Mouse (Mus musculus) layer of hippocampus, adult 18-20 months (tissue): ENCODE data around the gene Npy. TPM values are rescaled to one million over a fixed set of nuclear protein-coding genes. Genes with fewer than 3 reads are reported as not detected.
A peak's percentile ranks its signal among the peaks of the same experiment; 100 is the strongest.

Source experiments
- DNase-seq, 2 experiments: peaks; one replicate each; pipeline ENCODE4 v3.0.0; 2022; ENCODE audit warnings: low spot score in 2 of 2
- long read RNA-seq: library from polyadenylated mRNA; stranded (forward); transcript quantifications from one replicate; pipeline ENCODE4 v2.0.0, GENCODE M21; 2021
- total RNA-seq, 2 experiments: library from RNA; stranded (reverse); gene quantifications; 2 replicates each; pipeline ENCODE4 v1.2.3; 2021

Npy gene
- 100 to 1,000 TPM; 118 to 151 TPM for total RNA-seq
- long read RNA-seq, transcript Npy-201 (4 exons, 566 nt) = major isoform, 45 of 54 reads
- long read RNA-seq, partial matches to known transcripts = 8 of 54 reads
- long read RNA-seq, other reads (novel, unspliced or antisense) = 1 of 54 reads

GRCm38 (mm10) chr6:49821961-49822870 is at the start of gene Npy:
Gene Npy, plus strand, starts transcription at chr6:49822710.
- DNase-seq = peak; percentile 10 to 15

GRCm38 (mm10) chr6:49775006-49775405 is 47.5 kb upstream of the Npy start:
- DNase-seq = no peak

GRCm38 (mm10) chr6:49778109-49778508 is 44.4 kb upstream of the Npy start:
- no peak for DNase-seq

DNA sequence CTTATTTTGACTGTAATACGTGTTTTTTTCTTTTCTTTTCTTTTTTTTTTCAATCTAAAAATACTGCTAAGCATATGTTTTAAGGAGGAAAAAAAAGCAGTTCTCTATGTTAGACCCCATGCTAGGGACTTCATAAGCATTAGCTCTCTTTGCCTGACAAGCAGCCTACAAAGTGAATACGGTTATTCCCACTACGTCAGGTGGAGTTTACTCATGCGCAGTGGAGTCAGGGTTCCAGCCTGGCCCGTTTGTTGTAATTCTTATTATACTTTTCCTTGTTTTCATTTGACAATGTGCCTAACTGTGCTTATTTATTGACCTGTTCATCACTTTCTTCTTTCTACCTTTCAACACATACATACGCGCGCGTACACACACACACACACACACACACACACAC is 43.8 kb upstream of the Npy start:
- DNase-seq = no peak

DNA sequence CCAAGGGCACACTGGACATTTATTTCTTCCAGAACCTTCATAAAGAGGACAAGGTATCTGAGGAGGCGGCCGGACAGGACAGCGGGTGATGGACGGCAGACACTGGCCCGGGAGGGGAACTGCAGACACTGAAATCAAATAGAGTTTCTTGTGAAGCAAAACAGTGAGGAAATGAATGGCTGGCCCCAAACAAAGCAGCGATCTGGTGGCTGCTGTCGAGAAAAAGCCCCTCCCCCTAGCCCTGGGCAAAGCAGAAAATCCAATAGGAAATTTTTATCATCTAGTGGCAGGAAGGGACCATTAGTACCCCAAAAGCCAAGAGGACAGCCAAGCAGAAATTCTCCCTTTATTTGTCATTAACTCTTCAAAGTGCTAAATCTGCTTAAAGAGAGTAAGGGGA is 42.9 kb upstream of the Npy start:
- DNase-seq = no peak

- DNase-seq = no peak
These were observed 41.6 kb upstream of the Npy start for GRCm38 (mm10) chr6:49780846-49781400.

- DNase-seq = no peak
These were observed 40.7 kb upstream of the Npy start for GRCm38 (mm10) chr6:49781852-49782251.

GRCm38 (mm10) chr6:49782679-49783078 is 39.8 kb upstream of the Npy start:
- no peak for DNase-seq

DNA sequence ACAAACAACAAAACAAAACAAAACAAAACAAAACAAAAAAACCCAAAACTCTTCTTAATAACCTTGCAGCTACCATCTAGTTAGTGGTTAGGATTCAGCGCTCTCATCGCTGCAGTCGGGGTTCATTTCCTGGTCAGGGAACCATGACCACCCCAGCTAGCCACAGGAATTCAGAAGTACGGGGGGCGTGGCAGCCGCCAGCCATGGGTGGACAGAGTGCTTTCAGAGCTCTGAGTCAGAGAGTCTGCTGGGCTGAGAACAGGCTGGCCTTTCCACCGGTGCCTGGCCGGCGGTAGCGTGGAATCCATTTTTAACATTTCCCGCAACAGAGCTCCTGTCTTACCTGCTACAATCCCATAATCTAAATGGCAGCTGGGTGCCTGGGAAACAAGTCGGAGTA is 30.0 kb upstream of the Npy start:
- no peak for DNase-seq

DNA sequence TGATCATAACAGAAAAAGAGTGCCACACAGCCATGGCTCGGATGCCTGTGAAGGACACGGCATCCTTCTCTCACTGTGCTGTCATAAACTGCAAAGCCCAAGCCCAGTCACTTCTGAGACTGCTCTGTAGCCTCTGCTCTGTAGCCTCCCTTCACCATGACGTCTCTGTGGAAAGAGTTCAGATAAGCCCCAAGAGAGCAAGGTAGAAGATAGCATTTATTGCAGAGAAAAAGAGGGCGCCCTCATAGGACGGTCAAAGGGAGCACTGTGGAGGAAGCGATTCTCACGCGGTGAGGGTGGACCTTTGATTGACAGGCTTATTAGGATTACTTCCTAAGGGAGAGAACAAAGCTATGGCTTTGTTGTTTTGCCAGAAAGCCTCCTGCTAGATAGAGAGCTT is 18.4 kb upstream of the Npy start:
- DNase-seq = no peak

GRCm38 (mm10) chr6:49808076-49808475 is 14.4 kb upstream of the Npy start:
- no peak for DNase-seq

DNA sequence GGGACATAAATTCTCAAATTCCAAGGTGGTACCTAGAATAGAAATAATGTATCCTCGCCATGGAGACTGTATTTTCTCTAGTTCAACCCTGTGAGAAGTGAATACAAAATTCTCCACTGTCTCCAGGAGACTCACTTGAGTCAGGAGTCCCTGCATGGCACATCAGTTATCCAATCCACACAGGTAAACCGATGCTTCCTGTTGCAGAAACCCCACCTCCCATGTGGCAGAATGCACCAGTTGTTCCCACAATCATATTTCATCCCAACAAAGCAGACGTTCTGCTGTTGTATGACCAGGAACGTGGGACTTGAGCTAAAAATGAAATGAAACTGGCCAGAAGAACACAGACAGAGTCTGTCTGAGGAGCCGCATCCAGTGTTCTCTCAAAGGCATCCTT is 5.3 kb upstream of the Npy start:
- peak in 1 of 2 experiments; percentile 9 for DNase-seq

DNA sequence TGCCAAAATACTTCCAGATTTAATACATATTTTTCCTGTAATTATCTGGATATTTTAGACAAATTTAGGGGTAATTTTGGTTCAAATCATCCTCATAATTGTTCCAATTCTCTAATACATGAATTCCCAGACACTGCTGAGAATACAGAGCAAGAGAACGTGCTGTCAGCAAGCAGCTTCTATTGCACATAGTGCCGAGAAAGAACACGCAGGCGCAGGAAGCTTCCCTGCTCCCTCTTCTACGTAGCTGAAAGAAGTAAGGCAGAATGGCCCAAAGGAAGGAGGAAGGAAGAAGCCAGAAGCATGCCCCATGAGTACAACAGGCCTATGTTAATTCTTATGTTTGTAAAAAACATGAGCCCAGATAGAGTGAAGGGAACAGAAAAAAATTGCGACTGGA is 4.9 kb upstream of the Npy start:
- DNase-seq = peak in 1 of 2 experiments; percentile 22

- DNase-seq = no peak
These were observed 341 bp downstream of the Npy start for GRCm38 (mm10) chr6:49822871-49823230.

- DNase-seq = no peak
These were observed 861 bp downstream of the Npy start for GRCm38 (mm10) chr6:49823371-49823770.

DNA sequence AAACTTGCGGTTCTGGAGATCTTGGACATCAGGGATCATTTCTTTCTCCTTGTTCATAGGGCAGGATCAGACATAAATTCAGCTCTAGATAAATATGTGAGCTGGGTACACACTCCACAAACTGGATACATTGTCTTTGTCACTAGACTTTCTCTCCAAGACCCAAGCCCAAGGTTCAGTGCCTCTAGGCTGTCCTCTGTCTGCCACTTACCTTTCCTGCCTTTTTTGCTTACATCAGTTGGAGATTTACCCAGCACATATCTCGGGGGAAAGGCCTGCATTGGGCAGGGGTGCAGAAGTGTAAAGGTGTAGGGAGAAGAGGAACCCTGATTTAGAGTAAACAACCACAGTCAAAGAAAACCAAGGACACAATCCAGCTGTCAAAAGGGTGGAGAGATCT is 1.3 kb downstream of the Npy start:
- DNase-seq = no peak

DNA sequence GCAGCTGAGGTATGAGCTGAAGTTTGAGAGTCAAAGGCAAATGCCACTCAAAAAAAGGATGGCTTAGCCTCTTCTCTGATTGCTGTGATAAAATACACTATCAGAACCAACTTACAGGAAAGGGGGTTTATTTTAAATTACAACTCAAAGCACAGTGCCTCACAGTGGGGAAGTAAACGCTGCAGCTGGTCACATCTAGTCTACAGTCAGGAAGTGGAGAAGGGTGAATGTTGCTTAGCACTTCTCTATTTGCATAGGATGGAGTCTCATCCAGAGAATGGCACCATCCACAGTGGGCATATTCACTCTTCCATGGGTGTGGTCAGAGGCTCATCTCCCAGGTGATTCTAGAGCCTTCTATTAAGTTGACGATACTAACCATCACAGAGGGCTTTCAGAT is 9.1 kb downstream of the Npy start:
- no peak for DNase-seq

DNA sequence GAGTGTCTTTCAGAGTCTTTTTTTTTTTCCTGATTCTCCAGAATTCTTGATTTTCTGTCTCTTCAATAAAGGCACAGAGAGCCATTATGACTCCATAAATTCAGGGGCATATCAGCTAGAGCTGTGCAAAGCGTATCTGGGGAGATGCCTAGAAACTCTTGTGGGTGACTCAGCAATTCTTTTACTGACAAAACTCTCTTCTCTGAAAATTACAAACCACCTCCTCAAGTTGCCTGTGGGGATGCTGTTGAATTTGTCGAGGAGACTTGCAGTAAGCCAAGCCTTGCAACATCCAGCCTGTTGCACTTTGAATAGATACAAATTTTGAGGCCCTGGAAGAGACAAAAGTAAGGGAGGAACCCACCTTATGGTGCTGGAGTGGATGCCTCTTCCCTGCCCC is 34.3 kb downstream of the Npy start:
- peak in 1 of 2 experiments; percentile 11 for DNase-seq

DNA sequence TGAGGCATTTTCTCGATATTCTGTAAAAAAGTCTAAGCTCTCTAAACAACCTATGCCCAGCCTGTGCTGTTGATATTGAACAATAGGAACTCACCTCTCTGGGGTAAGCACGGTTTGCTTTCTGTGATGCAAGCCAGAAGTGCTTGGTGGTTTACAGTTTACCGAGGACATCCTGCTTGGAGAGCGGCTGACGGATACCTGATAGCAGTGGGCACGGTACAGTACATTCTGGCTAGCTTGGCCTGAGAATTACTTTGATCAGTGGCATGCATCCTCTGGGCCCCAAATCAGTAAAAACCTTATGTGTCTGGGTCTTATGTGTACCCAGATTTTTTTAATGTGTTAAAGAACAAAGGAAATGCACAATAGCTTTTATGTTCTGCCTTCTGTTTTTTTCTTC is 45.1 kb downstream of the Npy start:
- DNase-seq = no peak

- no peak for DNase-seq
These were observed 48.6 kb downstream of the Npy start for GRCm38 (mm10) chr6:49871071-49871470.

DNA sequence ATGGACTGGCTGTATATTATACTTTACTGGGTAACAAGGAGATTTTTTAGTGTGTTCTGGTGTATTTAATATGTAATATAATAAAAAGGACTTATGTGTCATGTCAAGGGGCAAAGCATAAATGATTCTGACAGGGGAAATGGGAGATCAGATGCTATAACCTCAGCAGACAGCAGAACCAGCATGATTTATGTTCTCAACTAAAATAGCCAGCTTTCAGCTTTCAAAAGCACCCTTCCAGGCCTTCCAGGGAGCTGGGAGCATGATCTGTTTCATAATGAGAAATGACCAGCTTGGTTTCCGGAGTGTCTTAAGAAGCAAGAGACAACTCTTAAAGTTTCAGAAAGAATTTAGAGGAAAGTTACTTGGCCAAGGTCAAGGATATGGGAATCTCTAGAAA is 51.0 kb downstream of the Npy start:
- no peak for DNase-seq

DNA sequence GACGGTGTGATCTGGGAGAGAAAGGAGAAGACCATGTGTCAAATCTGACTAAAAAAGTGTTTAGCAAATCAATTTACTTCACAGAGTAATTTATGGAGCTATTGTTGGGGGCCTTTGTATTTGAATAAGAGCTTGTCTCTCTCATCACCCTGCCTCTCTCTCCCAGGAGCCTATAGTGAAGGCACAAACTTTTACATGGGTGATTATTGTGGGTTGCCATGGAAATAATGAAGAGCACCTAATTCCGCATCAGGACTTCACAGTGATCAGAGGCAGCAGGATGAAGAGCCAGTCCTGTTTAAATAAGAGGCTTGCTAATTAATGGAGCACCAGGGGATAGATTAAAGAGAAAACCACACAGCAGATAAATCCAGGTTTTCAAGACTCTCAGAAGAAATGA is 52.6 kb downstream of the Npy start:
- no peak for DNase-seq

GRCm38 (mm10) chr6:49875791-49876190 is 53.3 kb downstream of the Npy start:
- DNase-seq = peak; percentile 3 to 10
